Mouse (Mus musculus) CH12.LX (cell line): ENCODE measurements at regions not wholly inside any gene's neighbourhood (a gene's known extent, or its start where the extent isn't known, plus 50 kb on each side); places are given as distances from the start of the nearest gene placed in this dataset.

ENCODE experiments used
- DNase-seq: peaks from one replicate; pipeline ENCODE4 v3.0.0-alpha.2; 2013; ENCODE audit errors: extremely low read depth
- H3K27ac ChIP-seq: 2 replicates; pipeline ENCODE4 v1.5.1; 2012; ENCODE audit warnings: low read depth, mild to moderate bottlenecking, control low read depth, moderate library complexity; ENCODE audit not compliant: insufficient read depth
- H3K27me3 ChIP-seq: replicated peaks from 2 replicates; pipeline ENCODE3; 2012; ENCODE audit warnings: inconsistent platforms
- H3K36me3 ChIP-seq, 2 experiments: replicated peaks in 1 of 2; 2 replicates each; pipeline versions ENCODE3 to v1.6.1; 2012; ENCODE audit warnings: inconsistent platforms in 1 of 2, low read length in 1 of 2, mild to moderate bottlenecking in 1 of 2, mixed read lengths in 1 of 2, moderate library complexity in 1 of 2; ENCODE audit not compliant: control insufficient read depth in 1 of 2, insufficient read depth in 1 of 2
- H3K4me1 ChIP-seq, 2 experiments: 2 replicates each; pipeline ENCODE4 v1.6.1; 2012; ENCODE audit warnings: inconsistent platforms in 1 of 2, moderate library complexity in 1 of 2; ENCODE audit not compliant: insufficient read depth in 2 of 2, control insufficient read depth in 1 of 2
- H3K4me2 ChIP-seq: 2 replicates; pipeline ENCODE4 v1.6.1; 2012; ENCODE audit warnings: low read depth, mild to moderate bottlenecking, control low read depth; ENCODE audit not compliant: poor library complexity, insufficient read depth, severe bottlenecking
- H3K4me3 ChIP-seq, 3 experiments: fragments of 150-350 bp in 1 of 3; sonication (generic) in 1 of 3; replicated peaks in 1 of 3; 2 replicates each; pipeline versions ENCODE3 to v1.5.1; 2011 to 2012; ENCODE audit warnings: low read depth in 2 of 3, low read length in 2 of 3, mild to moderate bottlenecking in 2 of 3, moderate library complexity in 2 of 3, control low read depth in 1 of 3, improper control_type of control experiment in 1 of 3, inconsistent platforms in 1 of 3, mixed read lengths in 1 of 3; ENCODE audit not compliant: poor library complexity in 1 of 3
- H3K79me2 ChIP-seq: replicated peaks from 2 replicates; pipeline ENCODE4 v1.6.1; 2012; ENCODE audit warnings: mild to moderate bottlenecking, moderate library complexity; ENCODE audit not compliant: control insufficient read depth, poor library complexity, insufficient read depth, severe bottlenecking; ENCODE audit errors: extremely low read depth
- H3K9ac ChIP-seq: 2 replicates; pipeline ENCODE4 v1.6.1; 2012; ENCODE audit warnings: low read depth, mild to moderate bottlenecking, control low read depth, moderate library complexity; ENCODE audit not compliant: insufficient read depth
- H3K9me3 ChIP-seq: replicated peaks from 2 replicates; pipeline ENCODE3; 2012; ENCODE audit warnings: low read length, inconsistent platforms, mixed read lengths
- BHLHE40 ChIP-seq: IDR thresholded peaks from 2 replicates; pipeline ENCODE4 v1.6.1; 2011; ENCODE audit warnings: mild to moderate bottlenecking, low read depth, low read length, improper control_type of control experiment
- CHD1 ChIP-seq: IDR thresholded peaks from 2 replicates; pipeline ENCODE4 v1.6.1; 2012; ENCODE audit warnings: low read depth, low read length, improper control_type of control experiment, inconsistent platforms
- E2F4 ChIP-seq: IDR thresholded peaks from 2 replicates; pipeline ENCODE4 v1.6.1; 2011; ENCODE audit warnings: low read depth, low read length, improper control_type of control experiment; ENCODE audit not compliant: insufficient replicate concordance
- ELF1 ChIP-seq: IDR thresholded peaks from 2 replicates; pipeline ENCODE4 v1.6.1; 2014; ENCODE audit warnings: low read depth, mild to moderate bottlenecking, inconsistent platforms, low read length, improper control_type of control experiment
- EP300 ChIP-seq: IDR thresholded peaks from 2 replicates; pipeline ENCODE4 v1.6.1; 2011; ENCODE audit warnings: low read length, improper control_type of control experiment
- ETS1 ChIP-seq: conservative IDR thresholded peaks from 2 replicates; pipeline ENCODE4 v1.6.1; 2012; ENCODE audit warnings: low read depth, mild to moderate bottlenecking, inconsistent platforms, low read length, improper control_type of control experiment, moderate library complexity
- HCFC1 ChIP-seq: IDR thresholded peaks from 2 replicates; pipeline ENCODE4 v1.6.1; 2012; ENCODE audit warnings: low read depth, mild to moderate bottlenecking, inconsistent platforms, low read length, improper control_type of control experiment
- KAT2A ChIP-seq: IDR thresholded peaks from 2 replicates; pipeline ENCODE4 v1.6.1; 2012; ENCODE audit warnings: low read length, improper control_type of control experiment, inconsistent platforms; ENCODE audit not compliant: insufficient replicate concordance
- MAX ChIP-seq: IDR thresholded peaks from 2 replicates; pipeline ENCODE4 v1.6.1; 2011; ENCODE audit warnings: low read length, improper control_type of control experiment
- MAZ ChIP-seq: IDR thresholded peaks from 2 replicates; pipeline ENCODE4 v1.6.1; 2012; ENCODE audit warnings: low read depth, mild to moderate bottlenecking, inconsistent platforms, low read length, improper control_type of control experiment, moderate library complexity
- MEF2A ChIP-seq: IDR thresholded peaks from 2 replicates; pipeline ENCODE4 v1.6.1; 2014; ENCODE audit warnings: low read depth, mild to moderate bottlenecking, inconsistent platforms, low read length, improper control_type of control experiment, borderline replicate concordance
- MXI1 ChIP-seq: IDR thresholded peaks from 2 replicates; pipeline ENCODE4 v1.6.1; 2011; ENCODE audit warnings: mild to moderate bottlenecking, low read depth, low read length, improper control_type of control experiment
- NELFE ChIP-seq: IDR thresholded peaks from 2 replicates; pipeline ENCODE4 v1.6.1; 2011; ENCODE audit warnings: low read depth, low read length, improper control_type of control experiment
- PAX5 ChIP-seq: IDR thresholded peaks from 2 replicates; pipeline ENCODE4 v1.6.1; 2012; ENCODE audit warnings: low read length, inconsistent platforms, mixed read lengths
- POLR2A ChIP-seq: IDR thresholded peaks from 2 replicates; pipeline ENCODE4 v1.6.1; 2011; ENCODE audit warnings: low read depth, mild to moderate bottlenecking, improper control_type of control experiment, low read length
- POLR2AphosphoS2 ChIP-seq: IDR thresholded peaks from 2 replicates; pipeline ENCODE4 v1.6.1; 2011; ENCODE audit warnings: low read depth, low read length, improper control_type of control experiment
- RAD21 ChIP-seq: IDR thresholded peaks from 2 replicates; pipeline ENCODE4 v1.6.1; 2011; ENCODE audit warnings: low read depth, mild to moderate bottlenecking, low read length, improper control_type of control experiment, moderate library complexity
- SIN3A ChIP-seq: IDR thresholded peaks from 2 replicates; pipeline ENCODE4 v1.6.1; 2012; ENCODE audit warnings: low read length, improper control_type of control experiment, inconsistent platforms
- TBP ChIP-seq: conservative IDR thresholded peaks from 2 replicates; pipeline ENCODE4 v1.6.1; 2011; ENCODE audit warnings: low read depth, low read length, improper control_type of control experiment
- USF1 ChIP-seq: IDR thresholded peaks from 2 replicates; pipeline ENCODE4 v1.6.1; 2014; ENCODE audit warnings: low read depth, mild to moderate bottlenecking, inconsistent platforms, low read length, improper control_type of control experiment
- ZC3H11A ChIP-seq: IDR thresholded peaks from 2 replicates; pipeline ENCODE4 v1.6.1; 2012; ENCODE audit warnings: low read depth, mild to moderate bottlenecking, inconsistent platforms, low read length, improper control_type of control experiment
- ZKSCAN1 ChIP-seq: IDR thresholded peaks from 2 replicates; pipeline ENCODE4 v1.6.1; 2012; ENCODE audit warnings: low read depth, inconsistent platforms, low read length, improper control_type of control experiment, borderline replicate concordance
- ZMIZ1 ChIP-seq: IDR thresholded peaks from 2 replicates; pipeline ENCODE4 v1.6.1; 2012; ENCODE audit warnings: low read depth, mild to moderate bottlenecking, inconsistent platforms, low read length, improper control_type of control experiment
- dilution Hi-C: fragments of 300-500 bp; cut with MboI; formaldehyde crosslinking; loops from 2 replicates; pipeline ENCODE4 v1.14.3; 2020; ENCODE audit warnings: low sequenced_read_pairs; ENCODE audit not compliant: extremely low pct_unique_long_range_greater_than_20kb, extremely low pct_ligation_motif_present
- in situ Hi-C: fragments of 300-500 bp; cut with MboI; formaldehyde crosslinking; loops from 3 replicates; pipeline ENCODE4 v1.14.3; 2019; ENCODE audit warnings: low sequenced_read_pairs, low pct_ligation_motif_present, low pct_unique_long_range_greater_than_20kb, mixed read lengths

- in situ Hi-C loops: no loop called here
- no peaks in the 10 kb centered on the region for H3K79me2 ChIP-seq
- dilution Hi-C loops: no loop called here
- no peaks in the 10 kb centered on the region for H3K4me1 ChIP-seq
- no peak for DNase-seq
- no peaks in the 10 kb centered on the region for H3K27me3 ChIP-seq
- H3K4me2 ChIP-seq: no peak overlapping the region
- no peaks in the 10 kb centered on the region for H3K9me3 ChIP-seq
- TF ChIP-seq MXI1 (no peak), RAD21 (no peak), E2F4 (no peak), CHD1 (no peak), ETS1 (no peak), SIN3A (no peak), ZC3H11A (no peak), HCFC1 (no peak), USF1 (no peak), EP300 (no peak), NELFE (no peak), ELF1 (no peak)
- no peak overlapping the region for H3K9ac ChIP-seq
- H3K36me3 ChIP-seq: no peaks in the 10 kb centered on the region
- no peak overlapping the region for H3K27ac ChIP-seq
- H3K4me3 ChIP-seq: no peak overlapping the region
Measured at GRCm38 (mm10) chrX:12287656-12288561, 127.8 kb upstream of the Bcor start.

GRCm38 (mm10) chrX:12288562-12289117 lies 128.5 kb upstream of the Bcor start:
- no peak for DNase-seq
- no peak overlapping the region for H3K27ac ChIP-seq
- no peak overlapping the region for H3K4me3 ChIP-seq
- TF ChIP-seq NELFE: no peak
- TF ChIP-seq POLR2A: no peak
- no peak for TF ChIP-seq TBP
- TF ChIP-seq POLR2AphosphoS2: no peak
- no peak for TF ChIP-seq PAX5
- TF ChIP-seq MAX: no peak
- TF ChIP-seq BHLHE40: no peak
- no peak for TF ChIP-seq KAT2A
- TF ChIP-seq HCFC1: no peak
- no peak for TF ChIP-seq ETS1
- TF ChIP-seq ZKSCAN1: no peak
- TF ChIP-seq MAZ: no peak
- TF ChIP-seq RAD21: no peak
- no peak for TF ChIP-seq E2F4
- TF ChIP-seq ZMIZ1: no peak
- no peak for TF ChIP-seq EP300
- TF ChIP-seq MEF2A: no peak
- in situ Hi-C loops: no loop called here
- no peak overlapping the region for H3K4me2 ChIP-seq
- H3K4me1 ChIP-seq: no peaks in the 10 kb centered on the region
- no peaks in the 10 kb centered on the region for H3K79me2 ChIP-seq
- H3K27me3 ChIP-seq: no peaks in the 10 kb centered on the region
- H3K9me3 ChIP-seq: no peaks in the 10 kb centered on the region
- no peaks in the 10 kb centered on the region for H3K36me3 ChIP-seq
- dilution Hi-C loops: no loop called here
- H3K9ac ChIP-seq: no peak overlapping the region
